Comparison of ENCODE assay signal across 15 mouse cellular contexts in the genomic region with DNA sequence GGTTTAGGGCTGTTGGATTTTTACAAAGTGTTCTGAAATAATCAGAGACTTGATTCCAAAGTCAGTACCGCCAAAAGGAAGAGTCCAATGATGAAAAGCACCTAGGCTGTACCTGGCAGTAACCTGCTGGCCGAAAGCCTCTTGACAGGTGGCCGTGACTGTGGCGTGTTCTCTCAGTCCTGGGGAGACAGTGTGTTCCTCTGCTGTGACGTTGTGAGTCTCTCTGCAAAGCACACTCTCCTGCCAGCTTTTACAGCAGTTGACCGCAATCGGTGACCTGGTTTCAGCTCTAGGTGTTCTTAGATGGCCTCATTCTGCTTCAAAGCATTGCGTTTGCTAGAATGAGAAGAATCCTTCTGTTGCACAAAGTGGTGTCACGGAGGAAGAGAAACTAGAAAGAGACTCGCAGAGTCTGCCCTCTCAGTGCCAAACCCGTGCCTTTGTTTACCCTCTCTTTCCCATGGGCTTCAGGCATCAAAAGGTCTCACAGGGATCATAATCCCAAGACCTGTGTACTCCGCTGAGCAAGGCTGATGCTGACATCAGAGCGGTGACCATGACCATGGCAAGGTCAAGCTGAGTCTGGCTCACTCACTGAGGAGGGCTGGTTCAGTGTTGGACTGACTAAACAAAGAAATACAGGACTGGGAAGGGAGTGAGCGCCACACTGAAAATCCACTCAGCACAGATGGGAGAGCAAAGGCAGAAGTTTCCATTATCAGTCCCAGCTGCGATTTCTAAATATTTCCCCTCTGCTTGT.
DNase-seq lines count a peak whose midpoint lies in the region; ATAC-seq and TF ChIP-seq lines count a peak whose summit lies in the region.
"Had no signal": no experiment of that assay in that cellular context is flagged by ENCODE, and none has a peak within 500 bp of the region (broad histone marks: within the 10 kb centered on the region; RNA-seq: fewer than 3 reads in every experiment).

No protein-coding gene starts in this region.

- H3K4me1 ChIP-seq in midbrain, embryonic 14.5 days (ENCODE audit: control insufficient read depth, insufficient read depth, low read length), result peaks cover 20% of the 10 kb centered on the region
- peaks cover 7% of the 10 kb centered on the region for H3K4me1 ChIP-seq in forebrain, embryonic 11.5 days (replicated peaks; ENCODE audit: control insufficient read depth, insufficient read depth, low read length)
- H3K4me1 ChIP-seq: embryonic facial prominence, embryonic 13.5 days; heart, embryonic 13.5 days had no signal

- H3K4me3 ChIP-seq in midbrain, embryonic 14.5 days (replicated peaks; ENCODE audit: low read depth, low read length), result no peak overlapping the region
- H3K4me3 ChIP-seq in forebrain, embryonic 11.5 days (ENCODE audit: low read depth, low read length), result no peak overlapping the region
- no peak overlapping the region for H3K4me3 ChIP-seq in gastrocnemius, adult 2 months
- H3K4me3 ChIP-seq: embryonic facial prominence, embryonic 13.5 days; heart, embryonic 13.5 days; hindbrain, embryonic 10.5 days; midbrain, embryonic 15.5 days had no signal

- H3K9me3 ChIP-seq in midbrain, embryonic 14.5 days (ENCODE audit: control insufficient read depth, low read length), result no peaks in the 10 kb centered on the region
- no peaks in the 10 kb centered on the region for H3K9me3 ChIP-seq in forebrain, embryonic 11.5 days (ENCODE audit: control insufficient read depth, low read length)
- H3K9me3 ChIP-seq: embryonic facial prominence, embryonic 13.5 days; heart, embryonic 13.5 days; hindbrain, embryonic 10.5 days; midbrain, embryonic 15.5 days had no signal

- 86% methylated on average over 15 of the region's 15 CpGs for whole genome bisulfite sequencing in midbrain, embryonic 14.5 days
- 88% methylated on average over 15 of the region's 15 CpGs for WGBS in forebrain, embryonic 11.5 days

- no peak overlapping the region for H3K27ac ChIP-seq in midbrain, embryonic 14.5 days (replicated peaks; ENCODE audit: low read depth, low read length)
- H3K27ac ChIP-seq in forebrain, embryonic 11.5 days (ENCODE audit: low read depth, low read length), result no peak overlapping the region
- no peak overlapping the region for H3K27ac ChIP-seq in gastrocnemius, adult 2 months
- H3K27ac ChIP-seq: embryonic facial prominence, embryonic 13.5 days; heart, embryonic 13.5 days; hindbrain, embryonic 10.5 days; macrophage; midbrain, embryonic 15.5 days had no signal

- H3K9ac ChIP-seq in midbrain, embryonic 14.5 days (replicated peaks; ENCODE audit: low read length), result no peak overlapping the region
- no peak overlapping the region for H3K9ac ChIP-seq in forebrain, embryonic 11.5 days (ENCODE audit: low read length)
- H3K9ac ChIP-seq: embryonic facial prominence, embryonic 13.5 days; heart, embryonic 13.5 days; midbrain, embryonic 15.5 days had no signal

- H3K27me3 ChIP-seq in midbrain, embryonic 14.5 days (ENCODE audit: control insufficient read depth, insufficient read depth, low read length), result no peaks in the 10 kb centered on the region
- H3K27me3 ChIP-seq in forebrain, embryonic 11.5 days (ENCODE audit: control insufficient read depth, insufficient read depth, low read length), result no peaks in the 10 kb centered on the region
- H3K27me3 ChIP-seq: embryonic facial prominence, embryonic 13.5 days; heart, embryonic 13.5 days; midbrain, embryonic 15.5 days had no signal

- intact Hi-C loops in gastrocnemius, adult 2 months (cut with DNase I), result no loop called here

- TF ChIP-seq CTCF in gastrocnemius, adult 2 months (IDR thresholded peaks at IDR 0.05), result no peak

- no peak for DNase-seq in cerebellum, postnatal 4 days (ENCODE audit: low spot score in 2 of 2)
- peak; percentile 78 to 90 for DNase-seq in adrenal gland, adult (ENCODE audit: inconsistent age in 2 of 2, low spot score in 1 of 2)
- peak; percentile 58 for DNase-seq in cerebellum, adult 11 months
- peak; percentile 77 to 78 for DNase-seq in cerebellum, postnatal 25 days
- no peak for DNase-seq in midbrain, embryonic 14.5 days
- no peak for DNase-seq in forebrain, embryonic 11.5 days (ENCODE audit: low spot score)
- DNase-seq in gastrocnemius, adult 2 months, result no peak
- DNase-seq: lung, adult 2 months had no signal

- H3K4me2 ChIP-seq in midbrain, embryonic 14.5 days (ENCODE audit: low read length), result no peak overlapping the region
- H3K4me2 ChIP-seq in forebrain, embryonic 11.5 days (ENCODE audit: low read depth, low read length, severe bottlenecking), result no peak overlapping the region
- H3K4me2 ChIP-seq: embryonic facial prominence, embryonic 13.5 days; heart, embryonic 13.5 days; midbrain, embryonic 15.5 days had no signal

- ATAC-seq in cerebellum, adult (ENCODE audit: insufficient number of reproducible peaks, low FRiP score, low TSS enrichment), result peak; percentile 82
- no peak for ATAC-seq in midbrain, embryonic 14.5 days (ENCODE audit: low FRiP score, low TSS enrichment)
- ATAC-seq in forebrain, embryonic 11.5 days (replicated peaks; ENCODE audit: low FRiP score), result no peak
- ATAC-seq: inflammation-experienced regulatory T-cells, adult 6 months; midbrain, embryonic 15.5 days had no signal

- H3K36me3 ChIP-seq in midbrain, embryonic 14.5 days (ENCODE audit: control insufficient read depth, insufficient read depth, low read length), result no peaks in the 10 kb centered on the region
- H3K36me3 ChIP-seq in forebrain, embryonic 11.5 days (ENCODE audit: control insufficient read depth, insufficient read depth, low read length), result no peaks in the 10 kb centered on the region
- H3K36me3 ChIP-seq: embryonic facial prominence, embryonic 13.5 days; heart, embryonic 13.5 days; hindbrain, embryonic 10.5 days; midbrain, embryonic 15.5 days had no signal

Comparison
In these comparisons a context has a peak if more than half of its experiments do, and no peak if none do; other contexts are left out.
1. DNase-seq: peak in adrenal gland, adult (2 of 2), cerebellum, adult 11 months (single experiment) and cerebellum, postnatal 25 days (2 of 2); none in cerebellum, postnatal 4 days (0 of 2), midbrain, embryonic 14.5 days (single experiment), forebrain, embryonic 11.5 days (single experiment) and gastrocnemius, adult 2 months (single experiment).